Mouse (Mus musculus): Measurements from ENCODE around the gene Zdhhc19.

- TF ChIP-seq CTCF (IDR thresholded peaks at IDR 0.05; ENCODE audit: low read depth, low read length): no peak
- no peak for TF ChIP-seq POLR2A (IDR thresholded peaks at IDR 0.05; ENCODE audit: extremely low read depth, insufficient read depth, low read length)
Observed at GRCm38 (mm10) chr16:32608344-32608711, 112.3 kb downstream of the Zdhhc19 start.

Data from liver, adult 2 months (tissue).